Mouse (Mus musculus) embryonic facial prominence, embryonic 14.5 days (tissue): ENCODE results near the gene Gm10160. TPM values are rescaled to one million over a fixed set of nuclear protein-coding genes. Genes with fewer than 3 reads are reported as not detected.

Source experiments
- ATAC-seq: fragments of 200-750 bp; cut with Nextera tagmentation; 2 replicates; pipeline ENCODE4 v1.8.0; 2017; ENCODE audit warnings: low read depth, moderate number of reproducible peaks, moderate TSS enrichment
- DNase-seq: peaks from one replicate; pipeline ENCODE4 v3.0.0-alpha.2; 2015; ENCODE audit warnings: low spot score
- H3K27ac ChIP-seq: fragments of 300-500 bp; sonication (generic); replicated peaks from 2 replicates; pipeline ENCODE4 v1.5.1; 2014; ENCODE audit warnings: low read depth, mild to moderate bottlenecking, low read length, moderate library complexity
- H3K27me3 ChIP-seq: fragments of 300-500 bp; sonication (generic); replicated peaks from 2 replicates; pipeline ENCODE4 v1.6.1; 2014; ENCODE audit warnings: low read length; ENCODE audit not compliant: control insufficient read depth, insufficient read depth
- H3K36me3 ChIP-seq: fragments of 300-500 bp; sonication (generic); 2 replicates; pipeline ENCODE4 v1.6.1; 2014; ENCODE audit warnings: low read length, mixed read lengths; ENCODE audit not compliant: control insufficient read depth, insufficient read depth
- H3K4me1 ChIP-seq: fragments of 300-500 bp; sonication (generic); 2 replicates; pipeline ENCODE4 v1.6.1; 2014; ENCODE audit warnings: antibody characterized with exemption, low read length; ENCODE audit not compliant: control insufficient read depth, insufficient read depth
- H3K4me2 ChIP-seq: fragments of 300-500 bp; sonication (generic); 2 replicates; pipeline ENCODE4 v1.6.1; 2014; ENCODE audit warnings: low read depth, mild to moderate bottlenecking, low read length, moderate library complexity, mixed read lengths
- H3K4me3 ChIP-seq: fragments of 300-500 bp; sonication (generic); 2 replicates; pipeline ENCODE4 v1.5.1; 2014; ENCODE audit warnings: low read depth, mild to moderate bottlenecking, low read length
- H3K9ac ChIP-seq: fragments of 300-500 bp; sonication (generic); 2 replicates; pipeline ENCODE4 v1.6.1; 2014; ENCODE audit warnings: low read depth, mild to moderate bottlenecking, low read length, moderate library complexity, mixed read lengths
- H3K9me3 ChIP-seq: fragments of 300-500 bp; sonication (generic); 2 replicates; pipeline ENCODE4 v1.6.1; 2016; ENCODE audit warnings: low read length; ENCODE audit not compliant: control insufficient read depth
- WGBS: fragments of 180-500 bp; shearing (Covaris S2); extraction: QIAGEN DNeasy Blood & Tissue Kit; methylation state at CpG from one replicate; pipeline ENCODE4 v1.1.7; 2014; 5-methylcytosine and 5-hydroxymethylcytosine counted together
- polyA plus RNA-seq: library from polyadenylated mRNA; unstranded; fragments of >200 nt; fragmentation: Nextera tagmentation; extraction: Ambion mirVana; gene quantifications from 2 replicates; pipeline ENCODE4 v1.2.1, GENCODE M21; 2014

Gene Gm10160
- polyA plus RNA-seq = not detected in 2 replicates

DNA sequence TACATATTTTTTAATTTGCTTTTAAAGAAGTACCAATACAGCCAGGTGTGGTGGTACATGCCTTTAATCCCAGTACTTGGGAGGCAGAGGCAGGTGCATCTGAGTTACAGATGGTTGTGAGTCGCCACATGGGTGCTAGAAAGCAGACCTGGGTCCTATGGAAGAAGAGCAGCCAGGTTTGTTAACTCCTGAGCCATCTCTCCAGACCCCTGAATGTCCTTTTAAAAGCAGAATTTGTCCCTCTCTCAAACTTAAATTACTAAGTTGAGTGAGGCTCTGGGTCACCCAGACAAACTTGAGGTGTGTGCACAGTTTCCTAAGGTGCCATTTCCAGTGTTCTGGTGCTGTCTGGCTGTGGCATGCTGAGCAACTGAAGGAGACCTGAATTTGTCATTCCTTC is at the start of gene Gm10160:
Gene Gm10160 (minus strand): TSS at position 101 of the 400 bp plus-strand sequence.
- no peak for ATAC-seq
- H3K4me2 ChIP-seq = no peak within 1 kb of the TSS
- WGBS = 68% methylated on average over 1 of the region's 1 CpGs

DNA sequence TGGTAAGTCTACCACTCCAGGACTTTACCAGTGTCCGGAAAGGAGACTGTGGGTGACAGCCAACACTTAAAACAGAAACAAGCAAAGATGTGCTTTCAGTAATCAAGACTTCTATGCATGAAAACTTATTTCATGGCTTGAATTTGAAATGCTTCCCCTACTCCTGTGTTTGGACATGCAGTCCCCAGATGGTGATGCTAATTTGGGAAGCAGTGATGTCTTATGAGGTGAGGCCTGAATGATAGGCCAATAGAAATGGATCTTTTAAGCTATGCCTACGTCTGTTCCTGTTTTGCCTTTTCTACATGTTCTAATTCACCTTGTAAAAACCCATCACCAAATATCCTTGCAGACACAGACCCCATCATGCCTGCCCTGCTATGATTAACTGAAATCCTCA is 49.3 kb upstream of the Gm10160 start:
- 76% methylated on average over 2 of the region's 2 CpGs for WGBS
- DNase-seq = no peak
- no peak overlapping the region for H3K9ac ChIP-seq
- H3K36me3 ChIP-seq = no peaks in the 10 kb centered on the region
- no peak for ATAC-seq
- H3K4me1 ChIP-seq = no peaks in the 10 kb centered on the region
- H3K4me2 ChIP-seq = no peak overlapping the region
- H3K27ac ChIP-seq = no peak overlapping the region
- no peak overlapping the region for H3K4me3 ChIP-seq
- H3K27me3 ChIP-seq = no peaks in the 10 kb centered on the region
- no peaks in the 10 kb centered on the region for H3K9me3 ChIP-seq

More for the DNA sequence above, at the start of gene Gm10160:
- peaks cover 6% of the 10 kb centered on the region; the same call in 1 of the 2 replicates for H3K4me1 ChIP-seq
- DNase-seq = no peak
- no peaks in the 10 kb centered on the region for H3K9me3 ChIP-seq
- no peaks in the 10 kb centered on the region for H3K36me3 ChIP-seq
- no peak within 1 kb of the TSS for H3K27ac ChIP-seq
- peaks cover 28% of the 10 kb centered on the region for H3K27me3 ChIP-seq
- no peak within 1 kb of the TSS for H3K9ac ChIP-seq
- H3K4me3 ChIP-seq = no peak within 1 kb of the TSS

DNA sequence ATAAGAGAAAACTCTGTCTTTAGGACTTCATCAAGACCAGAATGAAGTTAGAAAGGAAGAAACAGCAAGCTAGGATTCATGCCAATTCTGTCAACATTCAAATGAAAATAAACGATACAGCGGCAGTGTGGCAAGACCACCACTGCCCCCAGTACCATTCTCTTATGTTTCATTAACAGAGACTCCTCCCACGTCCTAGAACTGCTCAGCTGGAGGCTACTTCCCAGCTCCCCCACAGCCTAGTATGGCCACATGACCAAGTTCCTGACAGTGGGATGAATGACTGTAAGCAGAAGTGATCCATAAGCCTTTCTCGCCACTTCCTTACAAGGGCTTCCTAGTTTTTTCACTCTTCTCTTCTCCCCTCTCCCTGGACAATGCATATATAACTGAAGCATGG is 48.5 kb upstream of the Gm10160 start:
- no peaks in the 10 kb centered on the region for H3K4me1 ChIP-seq
- no peak overlapping the region for H3K4me3 ChIP-seq
- DNase-seq (no peak), ATAC-seq (no peak)
- H3K9me3 ChIP-seq = no peaks in the 10 kb centered on the region
- H3K4me2 ChIP-seq = no peak overlapping the region
- H3K27me3 ChIP-seq = no peaks in the 10 kb centered on the region
- H3K9ac ChIP-seq = no peak overlapping the region
- WGBS = 60% methylated on average over 4 of the region's 4 CpGs
- H3K36me3 ChIP-seq = no peaks in the 10 kb centered on the region
- no peak overlapping the region for H3K27ac ChIP-seq

GRCm38 (mm10) chr7:81899361-81899760 is 43.8 kb upstream of the Gm10160 start:
- Histone ChIP-seq H3K27me3 (no peaks in the 10 kb centered on the region), H3K36me3 (peaks cover 4% of the 10 kb centered on the region; the same call in 1 of the 2 replicates), H3K4me3 (no peak overlapping the region), H3K4me1 (no peaks in the 10 kb centered on the region), H3K9me3 (no peaks in the 10 kb centered on the region), H3K9ac (no peak overlapping the region), H3K4me2 (no peak overlapping the region), H3K27ac (no peak overlapping the region)
- ATAC-seq (no peak), DNase-seq (no peak)
- WGBS = 70% methylated on average over 11 of the region's 11 CpGs

DNA sequence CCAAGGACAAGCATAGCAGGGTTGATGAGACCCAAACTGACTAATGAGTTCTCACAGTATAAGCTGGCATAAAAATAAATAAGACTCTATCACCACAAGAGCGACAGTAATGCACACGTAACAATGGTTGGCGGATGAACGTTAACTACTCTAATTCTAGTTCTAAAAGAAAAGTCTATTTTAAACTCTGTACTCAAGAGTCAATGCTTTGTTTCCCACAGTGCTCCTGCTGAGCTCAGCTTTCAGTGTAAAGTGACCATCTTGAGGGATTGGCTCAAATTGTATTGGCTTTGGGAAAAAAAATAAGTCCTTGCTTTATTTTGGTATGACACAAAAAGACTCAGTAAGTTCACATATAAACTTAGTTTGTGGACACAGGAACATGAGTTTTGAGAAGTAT is 29.5 kb upstream of the Gm10160 start:
- WGBS = 81% methylated on average over 4 of the region's 4 CpGs
- no peaks in the 10 kb centered on the region for H3K27me3 ChIP-seq
- no peaks in the 10 kb centered on the region for H3K9me3 ChIP-seq
- DNase-seq (no peak), ATAC-seq (no peak)
- no peak overlapping the region for H3K4me2 ChIP-seq
- no peak overlapping the region for H3K4me3 ChIP-seq
- H3K27ac ChIP-seq = no peak overlapping the region
- H3K4me1 ChIP-seq = no peaks in the 10 kb centered on the region
- H3K36me3 ChIP-seq = peaks cover 18% of the 10 kb centered on the region; the same call in 1 of the 2 replicates
- no peak overlapping the region for H3K9ac ChIP-seq

DNA sequence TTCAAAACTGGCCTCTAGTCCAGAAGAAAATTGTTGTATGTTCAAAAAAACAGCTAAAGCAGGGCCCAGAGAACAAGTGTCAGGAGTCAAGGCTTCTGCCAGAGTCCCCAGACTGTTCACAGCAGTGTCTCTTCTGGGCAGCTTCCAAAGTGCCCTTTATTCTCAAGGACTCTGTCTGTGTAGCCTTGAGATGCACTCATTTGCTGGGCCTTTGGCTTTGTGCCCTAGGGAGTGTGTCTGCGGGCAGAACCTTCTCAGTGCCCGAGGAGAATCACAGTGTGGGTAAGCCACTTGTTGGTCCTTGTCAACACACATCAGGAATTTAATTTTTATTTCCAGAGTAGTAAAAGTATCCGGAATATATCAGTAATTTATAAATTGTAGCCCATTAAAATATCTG is 26.0 kb upstream of the Gm10160 start:
- Histone ChIP-seq H3K36me3 (0 out of 2 replicates have a peak, but pooled peaks cover 17% of the 10 kb centered on the region), H3K9ac (no peak overlapping the region), H3K4me3 (no peak overlapping the region), H3K9me3 (no peaks in the 10 kb centered on the region), H3K4me1 (no peaks in the 10 kb centered on the region), H3K4me2 (no peak overlapping the region), H3K27me3 (no peaks in the 10 kb centered on the region), H3K27ac (no peak overlapping the region)
- DNase-seq = no peak
- ATAC-seq = no peak
- WGBS = 72% methylated on average over 3 of the region's 3 CpGs

- H3K4me1 ChIP-seq = no peaks in the 10 kb centered on the region
- no peak for ATAC-seq
- no peak for DNase-seq
- no peaks in the 10 kb centered on the region for H3K27me3 ChIP-seq
- WGBS = 86% methylated on average over 4 of the region's 4 CpGs
- no peak overlapping the region for H3K27ac ChIP-seq
- no peak overlapping the region for H3K4me2 ChIP-seq
- 0 out of 2 replicates have a peak, but pooled peaks cover 12% of the 10 kb centered on the region for H3K36me3 ChIP-seq
- H3K4me3 ChIP-seq = no peak overlapping the region
- no peaks in the 10 kb centered on the region for H3K9me3 ChIP-seq
- no peak overlapping the region for H3K9ac ChIP-seq
Observed at GRCm38 (mm10) chr7:81880797-81881196, 25.2 kb upstream of the Gm10160 start.

DNA sequence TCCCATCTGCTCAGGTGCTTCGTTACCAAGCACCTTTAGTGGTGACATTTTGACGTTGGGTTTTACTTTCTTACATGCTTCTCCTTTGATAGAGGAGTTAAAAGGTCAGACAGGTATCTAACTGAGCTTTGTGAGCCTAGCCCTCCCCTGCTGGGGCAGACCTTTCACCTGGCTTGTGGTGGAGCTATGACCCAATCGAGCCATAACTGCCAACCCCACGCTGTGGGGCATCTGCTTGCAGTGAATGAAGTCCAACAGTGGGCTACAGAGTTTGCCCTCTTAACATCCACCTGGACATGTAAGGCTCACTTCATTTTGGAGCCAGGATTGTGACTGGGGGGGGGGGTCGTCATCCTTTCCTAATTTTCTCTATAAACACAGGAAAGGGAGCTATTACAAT is 24.7 kb upstream of the Gm10160 start:
- no peaks in the 10 kb centered on the region for H3K4me1 ChIP-seq
- 79% methylated on average over 5 of the region's 5 CpGs for WGBS
- no peak for DNase-seq

DNA sequence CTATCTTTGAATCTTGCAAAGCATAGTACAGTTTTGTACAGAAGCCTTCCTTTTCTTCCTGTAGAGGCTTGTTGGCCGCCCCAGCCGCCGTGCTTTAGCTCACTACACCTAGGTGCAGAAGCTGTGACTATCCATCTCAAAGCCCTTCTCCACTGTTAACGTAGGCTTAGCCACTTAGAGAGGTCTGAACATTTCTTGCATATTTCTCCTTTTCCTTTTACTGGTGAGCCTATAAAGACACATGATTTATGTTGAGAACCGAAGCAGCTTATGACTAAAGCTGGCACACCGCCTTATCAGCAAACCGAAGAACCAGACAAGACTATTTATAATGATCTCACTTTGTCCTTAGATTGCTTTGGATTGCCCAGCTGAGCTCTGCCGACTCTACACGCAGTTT is 19.8 kb upstream of the Gm10160 start:
- WGBS = 85% methylated on average over 9 of the region's 9 CpGs
- Histone ChIP-seq H3K4me3 (no peak overlapping the region), H3K27me3 (no peaks in the 10 kb centered on the region), H3K4me2 (no peak overlapping the region), H3K9me3 (no peaks in the 10 kb centered on the region), H3K4me1 (no peaks in the 10 kb centered on the region), H3K36me3 (0 out of 2 replicates have a peak, but pooled peaks cover 3% of the 10 kb centered on the region), H3K9ac (no peak overlapping the region), H3K27ac (no peak overlapping the region)
- ATAC-seq (no peak), DNase-seq (no peak)

More for the DNA sequence above, 24.7 kb upstream of the Gm10160 start:
- no peak overlapping the region for H3K9ac ChIP-seq
- no peaks in the 10 kb centered on the region for H3K27me3 ChIP-seq
- H3K4me3 ChIP-seq = no peak overlapping the region
- 0 out of 2 replicates have a peak, but pooled peaks cover 8% of the 10 kb centered on the region for H3K36me3 ChIP-seq
- no peak for ATAC-seq
- no peak overlapping the region for H3K27ac ChIP-seq
- no peak overlapping the region for H3K4me2 ChIP-seq
- no peaks in the 10 kb centered on the region for H3K9me3 ChIP-seq
